Mouse (Mus musculus) midbrain, embryonic 15.5 days (tissue): ENCODE measurements around the gene Dnajc9. TPM values are rescaled to one million over a fixed set of nuclear protein-coding genes. Genes with fewer than 3 reads are reported as not detected.

Experiments
- ATAC-seq: fragments of 200-750 bp; cut with Nextera tagmentation; replicated peaks from 2 replicates; pipeline ENCODE4 v1.8.0; 2017; ENCODE audit warnings: moderate TSS enrichment
- H3K27ac ChIP-seq: fragments of 300-500 bp; sonication (generic); 2 replicates; pipeline ENCODE4 v1.5.1; 2015; ENCODE audit warnings: mild to moderate bottlenecking, inconsistent platforms
- H3K27me3 ChIP-seq: fragments of 300-500 bp; sonication (generic); replicated peaks from 2 replicates; pipeline ENCODE4 v1.6.1; 2015; ENCODE audit warnings: inconsistent platforms
- H3K36me3 ChIP-seq: fragments of 300-500 bp; sonication (generic); replicated peaks from 2 replicates; pipeline ENCODE4 v1.6.1; 2015; ENCODE audit warnings: inconsistent platforms
- H3K4me1 ChIP-seq: fragments of 300-500 bp; sonication (generic); 2 replicates; pipeline ENCODE4 v1.6.1; 2015; ENCODE audit warnings: inconsistent platforms
- H3K4me2 ChIP-seq: fragments of 300-500 bp; sonication (generic); 2 replicates; pipeline ENCODE4 v1.6.1; 2015; ENCODE audit warnings: inconsistent platforms, mild to moderate bottlenecking, moderate library complexity
- H3K4me3 ChIP-seq: fragments of 300-500 bp; sonication (generic); 2 replicates; pipeline ENCODE4 v1.5.1; 2015; ENCODE audit warnings: mild to moderate bottlenecking, inconsistent platforms
- H3K9ac ChIP-seq: fragments of 300-500 bp; sonication (generic); 2 replicates; pipeline ENCODE4 v1.6.1; 2015; ENCODE audit warnings: mild to moderate bottlenecking, inconsistent platforms
- H3K9me3 ChIP-seq: fragments of 300-500 bp; sonication (generic); 2 replicates; pipeline ENCODE4 v1.6.1; 2016; ENCODE audit warnings: inconsistent platforms
- WGBS: fragments of 180-500 bp; shearing (Covaris S2); methylation state at CpG from one replicate; pipeline ENCODE4 v1.1.7; 2015; ENCODE audit warnings: mixed read lengths; 5-methylcytosine and 5-hydroxymethylcytosine counted together
- polyA plus RNA-seq: library from polyadenylated mRNA; unstranded; fragments of >200 nt; fragmentation: Nextera tagmentation; extraction: Ambion mirVana; gene quantifications from 2 replicates; pipeline ENCODE4 v1.2.1, GENCODE M21; 2015

Dnajc9 gene
- polyA plus RNA-seq: 130 and 134 TPM in 2 replicates

DNA sequence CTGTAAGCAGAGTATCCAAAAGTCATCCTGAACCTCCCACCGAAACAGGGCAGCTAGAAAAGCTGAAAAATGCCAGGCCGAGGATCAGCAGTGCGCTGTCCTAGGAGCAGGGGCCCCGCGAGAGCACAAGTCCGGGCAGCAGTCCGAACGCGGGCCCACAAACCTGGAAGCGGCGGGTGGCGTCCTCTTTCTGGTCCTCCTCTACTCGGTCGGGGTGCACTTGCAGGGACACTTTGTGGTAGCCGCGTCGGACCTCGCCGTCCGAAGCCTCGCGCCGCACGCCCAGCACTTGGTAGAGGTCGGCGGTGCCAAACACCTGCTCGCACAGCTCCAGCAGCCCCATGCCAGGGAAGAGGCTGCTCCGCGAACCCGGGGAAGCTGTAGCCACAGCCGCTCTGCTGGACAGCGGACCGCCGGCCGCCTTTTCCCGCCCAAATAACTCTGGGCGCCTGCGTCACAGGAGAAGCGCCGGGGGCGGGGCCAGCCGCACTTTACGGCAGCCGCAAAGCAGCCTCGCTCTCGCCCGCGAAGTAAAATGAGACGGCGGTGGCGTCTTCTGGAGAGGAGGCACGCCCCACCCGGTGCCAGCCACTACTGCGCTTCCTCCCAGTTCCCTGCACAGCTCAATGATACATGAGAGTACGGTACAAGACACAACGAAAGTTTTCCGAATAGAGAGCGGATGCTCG lies at the start of gene Dnajc9:
Dnajc9 (minus strand) TSS at position 470 of the 689 bp plus-strand sequence.
- Histone ChIP-seq H3K36me3 (peaks cover 4% of the 10 kb centered on the region; the same call in 1 of the 2 replicates), H3K9me3 (no peaks in the 10 kb centered on the region), H3K27ac (peak within 1 kb of the TSS; percentile 82), H3K4me1 (peaks cover 45% of the 10 kb centered on the region), H3K4me2 (peak within 1 kb of the TSS; percentile 82), H3K27me3 (no peaks in the 10 kb centered on the region), H3K4me3 (peak within 1 kb of the TSS; percentile 84), H3K9ac (peak within 1 kb of the TSS; percentile 72)
- peak; percentile 75 for ATAC-seq
- WGBS: under 1% methylated on average over 59 of the region's 59 CpGs

DNA sequence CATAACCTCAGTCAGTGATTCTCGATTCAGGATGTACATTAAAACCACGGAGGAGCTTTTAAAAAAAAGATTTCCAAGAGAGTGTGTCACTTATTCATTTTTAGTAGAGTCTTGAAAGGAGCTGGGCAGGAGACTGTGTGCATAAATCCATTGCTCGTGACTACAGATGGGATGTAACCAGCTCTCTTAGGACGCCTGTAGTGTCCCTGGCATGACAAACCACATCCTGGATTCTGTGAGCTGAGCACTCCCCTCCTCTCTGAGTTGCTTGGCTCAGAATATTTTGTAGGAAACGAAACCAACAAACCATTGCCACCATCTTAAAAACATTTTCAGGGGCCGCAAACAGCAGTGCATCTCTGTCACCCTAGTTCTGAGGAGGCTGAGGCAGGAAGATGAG lies 48.3 kb upstream of the Dnajc9 start:
- Histone ChIP-seq H3K9me3 (no peaks in the 10 kb centered on the region), H3K4me2 (no peak overlapping the region), H3K4me1 (no peaks in the 10 kb centered on the region), H3K36me3 (no peaks in the 10 kb centered on the region), H3K9ac (no peak overlapping the region), H3K4me3 (no peak overlapping the region), H3K27ac (no peak overlapping the region), H3K27me3 (no peaks in the 10 kb centered on the region)
- no peak for ATAC-seq
- 76% methylated on average over 6 of the region's 6 CpGs for WGBS

GRCm38 (mm10) chr14:20432420-20432819 lies 43.7 kb upstream of the Dnajc9 start:
- H3K9me3 ChIP-seq: no peaks in the 10 kb centered on the region
- WGBS: 92% methylated on average over 4 of the region's 4 CpGs
- no peaks in the 10 kb centered on the region for H3K27me3 ChIP-seq
- H3K9ac ChIP-seq: no peak overlapping the region
- H3K4me1 ChIP-seq: no peaks in the 10 kb centered on the region
- no peak for ATAC-seq
- no peaks in the 10 kb centered on the region for H3K36me3 ChIP-seq
- no peak overlapping the region for H3K4me3 ChIP-seq
- no peak overlapping the region for H3K4me2 ChIP-seq
- H3K27ac ChIP-seq: no peak overlapping the region

GRCm38 (mm10) chr14:20431726-20432125 lies 43.0 kb upstream of the Dnajc9 start:
- H3K27me3 ChIP-seq: no peaks in the 10 kb centered on the region
- no peak overlapping the region for H3K4me2 ChIP-seq
- H3K4me1 ChIP-seq: no peaks in the 10 kb centered on the region
- no peak overlapping the region for H3K27ac ChIP-seq
- H3K36me3 ChIP-seq: no peaks in the 10 kb centered on the region
- H3K4me3 ChIP-seq: no peak overlapping the region
- WGBS: 81% methylated on average over 6 of the region's 6 CpGs
- ATAC-seq: no peak
- H3K9me3 ChIP-seq: no peaks in the 10 kb centered on the region
- H3K9ac ChIP-seq: no peak overlapping the region

DNA sequence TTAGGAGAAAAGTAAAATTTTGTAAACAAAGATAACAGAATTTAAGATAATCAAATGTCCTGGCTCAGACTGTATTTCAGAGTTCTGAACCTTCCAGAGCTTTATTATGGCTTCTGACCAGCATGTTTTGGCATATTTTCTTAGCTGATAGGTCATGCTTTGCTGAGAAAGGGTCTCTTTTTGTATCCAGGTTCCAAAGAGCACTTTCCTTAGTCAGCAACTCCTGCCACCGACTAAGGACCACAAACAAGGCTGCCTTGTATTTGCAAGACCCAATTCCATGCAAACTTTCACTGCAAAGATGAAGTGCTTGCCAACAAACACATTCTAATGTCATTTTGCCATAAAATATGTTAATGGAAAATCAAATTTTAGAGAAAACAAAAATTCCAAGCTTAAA lies 41.1 kb upstream of the Dnajc9 start:
- Histone ChIP-seq H3K27ac (no peak overlapping the region), H3K36me3 (no peaks in the 10 kb centered on the region), H3K27me3 (no peaks in the 10 kb centered on the region), H3K4me1 (no peaks in the 10 kb centered on the region), H3K9me3 (no peaks in the 10 kb centered on the region), H3K4me3 (no peak overlapping the region), H3K9ac (no peak overlapping the region), H3K4me2 (no peak overlapping the region)
- 63% methylated on average over 1 of the region's 1 CpGs for WGBS
- no peak for ATAC-seq

GRCm38 (mm10) chr14:20428593-20428992 lies 39.9 kb upstream of the Dnajc9 start:
- Histone ChIP-seq H3K9me3 (no peaks in the 10 kb centered on the region), H3K4me3 (no peak overlapping the region), H3K27ac (no peak overlapping the region), H3K36me3 (no peaks in the 10 kb centered on the region), H3K27me3 (no peaks in the 10 kb centered on the region), H3K9ac (no peak overlapping the region), H3K4me1 (no peaks in the 10 kb centered on the region), H3K4me2 (no peak overlapping the region)
- WGBS: 26% methylated on average over 1 of the region's 1 CpGs
- ATAC-seq: no peak

DNA sequence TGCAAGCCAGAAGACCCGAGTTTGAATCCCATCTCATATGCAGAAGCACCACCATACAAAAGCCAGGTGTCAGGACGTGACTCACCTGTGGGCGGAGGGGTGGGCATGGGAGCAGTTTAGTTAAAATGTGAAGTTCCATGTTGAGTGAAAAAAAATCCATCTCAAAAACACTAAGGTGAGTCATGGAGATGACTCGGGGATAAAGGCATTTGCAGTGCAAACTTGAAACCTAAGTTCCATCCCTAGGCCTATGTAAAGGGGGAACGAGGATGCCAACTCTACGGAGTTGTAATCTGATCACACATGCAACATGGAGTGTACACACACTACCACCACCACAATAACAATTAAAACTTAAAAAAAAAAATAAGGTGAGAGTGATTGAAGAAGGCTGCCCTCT lies 34.3 kb upstream of the Dnajc9 start:
- Histone ChIP-seq H3K4me1 (no peaks in the 10 kb centered on the region), H3K36me3 (no peaks in the 10 kb centered on the region), H3K4me3 (no peak overlapping the region), H3K9me3 (no peaks in the 10 kb centered on the region), H3K27ac (no peak overlapping the region), H3K27me3 (no peaks in the 10 kb centered on the region), H3K9ac (no peak overlapping the region), H3K4me2 (no peak overlapping the region)
- ATAC-seq: no peak
- 86% methylated on average over 6 of the region's 6 CpGs for WGBS

DNA sequence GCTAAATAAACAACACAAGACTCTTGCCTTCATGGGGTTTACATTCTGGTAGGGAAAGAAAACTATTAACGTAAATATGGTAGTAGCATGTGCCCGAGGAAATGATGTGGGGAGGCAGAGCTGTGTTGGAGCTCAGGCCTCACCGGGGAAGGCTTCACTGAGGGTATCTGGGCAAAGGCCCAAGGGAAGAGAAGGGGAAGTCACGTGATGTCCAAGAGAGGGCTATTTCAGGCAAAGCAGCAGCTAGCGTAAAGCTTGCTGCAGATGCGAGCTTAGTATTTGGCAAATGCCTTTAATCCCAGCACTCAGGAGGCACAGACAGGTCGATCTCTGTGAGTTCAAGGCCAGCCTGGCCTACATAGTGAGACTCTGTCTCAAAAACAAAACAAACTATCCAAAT lies 33.5 kb upstream of the Dnajc9 start:
- Histone ChIP-seq H3K9ac (no peak overlapping the region), H3K27me3 (no peaks in the 10 kb centered on the region), H3K9me3 (no peaks in the 10 kb centered on the region), H3K4me2 (no peak overlapping the region), H3K4me3 (no peak overlapping the region), H3K4me1 (no peaks in the 10 kb centered on the region), H3K36me3 (no peaks in the 10 kb centered on the region), H3K27ac (no peak overlapping the region)
- no peak for ATAC-seq
- WGBS: 72% methylated on average over 7 of the region's 7 CpGs

GRCm38 (mm10) chr14:20400071-20400470 lies 11.4 kb upstream of the Dnajc9 start:
- no peaks in the 10 kb centered on the region for H3K36me3 ChIP-seq
- no peak overlapping the region for H3K4me3 ChIP-seq
- no peaks in the 10 kb centered on the region for H3K9me3 ChIP-seq
- H3K9ac ChIP-seq: no peak overlapping the region
- H3K4me1 ChIP-seq: no peaks in the 10 kb centered on the region
- no peaks in the 10 kb centered on the region for H3K27me3 ChIP-seq
- no peak for ATAC-seq
- 44% methylated on average over 1 of the region's 1 CpGs for WGBS
- no peak overlapping the region for H3K4me2 ChIP-seq
- no peak overlapping the region for H3K27ac ChIP-seq

GRCm38 (mm10) chr14:20398864-20399263 lies 10.2 kb upstream of the Dnajc9 start:
- Histone ChIP-seq H3K9me3 (no peaks in the 10 kb centered on the region), H3K4me1 (peaks cover 4% of the 10 kb centered on the region), H3K36me3 (no peaks in the 10 kb centered on the region), H3K27ac (no peak overlapping the region), H3K9ac (no peak overlapping the region), H3K4me2 (no peak overlapping the region), H3K27me3 (no peaks in the 10 kb centered on the region), H3K4me3 (no peak overlapping the region)
- 45% methylated on average over 4 of the region's 4 CpGs for WGBS
- ATAC-seq: no peak

GRCm38 (mm10) chr14:20397220-20397619 lies 8.5 kb upstream of the Dnajc9 start:
- no peak overlapping the region for H3K27ac ChIP-seq
- no peaks in the 10 kb centered on the region for H3K27me3 ChIP-seq
- no peaks in the 10 kb centered on the region for H3K36me3 ChIP-seq
- peaks cover 11% of the 10 kb centered on the region for H3K4me1 ChIP-seq
- H3K4me3 ChIP-seq: no peak overlapping the region
- 84% methylated on average over 9 of the region's 9 CpGs for WGBS
- H3K9ac ChIP-seq: no peak overlapping the region
- ATAC-seq: no peak
- no peak overlapping the region for H3K4me2 ChIP-seq
- H3K9me3 ChIP-seq: no peaks in the 10 kb centered on the region

DNA sequence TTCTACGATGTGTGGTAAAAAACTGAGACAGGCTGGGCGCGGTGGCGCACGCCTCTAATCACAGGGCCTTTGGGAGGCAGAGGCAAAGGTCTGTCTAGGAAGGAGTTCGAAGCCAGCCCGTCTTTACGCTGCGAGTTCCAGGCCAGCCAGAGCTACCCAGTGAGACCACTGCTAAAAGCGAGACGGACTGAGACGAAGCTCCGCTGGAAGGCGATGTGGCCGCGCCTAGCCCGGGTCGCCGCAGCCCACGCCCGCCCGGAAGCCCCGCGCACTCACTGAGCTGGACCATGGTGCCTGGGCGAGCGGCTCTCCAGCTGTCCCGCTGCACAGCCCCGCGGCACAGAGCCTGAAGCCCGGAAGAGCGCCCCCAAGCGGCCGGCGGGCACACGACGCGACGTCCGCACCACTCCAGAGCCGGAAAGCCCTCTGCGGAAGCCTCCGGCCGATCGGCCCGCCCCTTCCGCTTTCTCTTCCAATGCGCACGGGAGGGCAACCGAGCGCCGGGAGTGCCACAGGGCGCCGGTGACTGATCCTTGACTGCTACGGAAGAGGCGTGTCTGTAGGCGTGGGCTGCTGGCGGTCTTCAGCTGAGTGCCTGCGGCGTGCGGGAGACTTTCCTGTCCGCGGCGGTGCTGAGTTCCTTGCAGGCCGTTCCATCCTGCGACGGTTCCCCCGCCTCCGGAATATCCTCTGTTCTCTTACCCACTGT lies 4.6 kb upstream of the Dnajc9 start, which contains the start of gene Mrps16:
Mrps16 (minus strand) TSS at position 430 of the 709 bp plus-strand sequence.
- WGBS: under 1% methylated on average over 68 of the region's 68 CpGs
- Histone ChIP-seq H3K36me3 (peaks cover 4% of the 10 kb centered on the region; the same call in 1 of the 2 replicates), H3K4me3 (peak within 1 kb of the TSS; percentile 78), H3K4me1 (peaks cover 22% of the 10 kb centered on the region), H3K9ac (peak within 1 kb of the TSS; percentile 82), H3K27me3 (no peaks in the 10 kb centered on the region), H3K4me2 (peak within 1 kb of the TSS; percentile 61), H3K9me3 (no peaks in the 10 kb centered on the region), H3K27ac (peak within 1 kb of the TSS; percentile 91)
- peak; percentile 94 for ATAC-seq
